In genomic region chr15:95833292-95833691, GRCm38 (mm10) we compare ENCODE assay signal across 18 mouse cellular contexts.
"Had no signal": no experiment of that assay in that cellular context is flagged by ENCODE, and none has a peak within 500 bp of the region (broad histone marks: within the 10 kb centered on the region; RNA-seq: fewer than 3 reads in every experiment).

No protein-coding gene starts in this region.

- H3K36me3 ChIP-seq: midbrain, embryonic 10.5 days; midbrain, embryonic 13.5 days; neural tube, embryonic 13.5 days; neural tube, embryonic 15.5 days had no signal

- ATAC-seq: midbrain, embryonic 13.5 days; midbrain, embryonic 16.5 days had no signal

- H3K4me2 ChIP-seq: lung, embryonic 14.5 days; midbrain, embryonic 13.5 days; neural tube, embryonic 13.5 days; neural tube, embryonic 15.5 days had no signal

- H3K4me3 ChIP-seq: midbrain, embryonic 10.5 days; midbrain, embryonic 13.5 days; myocyte; neural tube, embryonic 13.5 days; neural tube, embryonic 15.5 days had no signal

- DNase-seq: lung, adult 18-20 months; lung, embryonic 14.5 days; lung, postnatal 10 days; lung, postnatal 4 days; retina, postnatal 1 day; right cerebral cortex, adult 18-20 months; right cerebral cortex, postnatal 25 days; right cerebral cortex, postnatal 4 days; spleen, adult 18-20 months; thymus, adult 18-20 months; thymus, postnatal 14 days; thymus, postnatal 36 days had no signal

- H3K9ac ChIP-seq: lung, embryonic 14.5 days; midbrain, embryonic 13.5 days; neural tube, embryonic 13.5 days; neural tube, embryonic 15.5 days had no signal

- H3K27me3 ChIP-seq: midbrain, embryonic 13.5 days; neural tube, embryonic 13.5 days; neural tube, embryonic 15.5 days had no signal

- H3K27ac ChIP-seq: midbrain, embryonic 10.5 days; midbrain, embryonic 13.5 days; neural tube, embryonic 13.5 days; neural tube, embryonic 15.5 days had no signal

- H3K9me3 ChIP-seq: midbrain, embryonic 10.5 days; midbrain, embryonic 13.5 days; neural tube, embryonic 13.5 days; neural tube, embryonic 15.5 days had no signal
